Mouse (Mus musculus) ES-E14 (cell line): Measurements from ENCODE around the gene Abr.

Experiments
- CHD2 ChIP-seq: IDR thresholded peaks from 2 replicates; pipeline ENCODE4 v1.6.1; 2014; ENCODE audit warnings: mild to moderate bottlenecking, low read depth, low read length, inconsistent platforms
- MAFK ChIP-seq: IDR thresholded peaks from 2 replicates; pipeline ENCODE4 v1.6.1; 2014; ENCODE audit warnings: mild to moderate bottlenecking, low read depth, low read length, inconsistent platforms; ENCODE audit not compliant: insufficient read depth

GRCm38 (mm10) chr11:76507302-76508124 is 114.6 kb downstream of the Abr start:
- TF ChIP-seq CHD2 (no peak), MAFK (no peak)
